Mouse (Mus musculus) neural tube, embryonic 12.5 days (tissue): ENCODE results near the gene Cabp4. TPM values are rescaled to one million over a fixed set of nuclear protein-coding genes. Genes with fewer than 3 reads are reported as not detected.

Experiments used
- ATAC-seq: fragments of 200-750 bp; cut with Nextera tagmentation; 2 replicates; pipeline ENCODE4 v1.8.0; 2017; ENCODE audit warnings: low read depth, mild to moderate bottlenecking, moderate TSS enrichment, moderate library complexity; ENCODE audit not compliant: low FRiP score
- H3K27ac ChIP-seq: fragments of 300-500 bp; sonication (generic); 2 replicates; pipeline ENCODE4 v1.5.1; 2016
- H3K27me3 ChIP-seq: fragments of 300-500 bp; sonication (generic); replicated peaks from 2 replicates; pipeline ENCODE4 v1.6.1; 2016; ENCODE audit warnings: mild to moderate bottlenecking
- H3K36me3 ChIP-seq: fragments of 300-500 bp; sonication (generic); 2 replicates; pipeline ENCODE4 v1.6.1; 2016; ENCODE audit warnings: mild to moderate bottlenecking
- H3K4me1 ChIP-seq: fragments of 300-500 bp; sonication (generic); 2 replicates; pipeline ENCODE4 v1.6.1; 2016
- H3K4me2 ChIP-seq: fragments of 300-500 bp; sonication (generic); replicated peaks from 2 replicates; pipeline ENCODE4 v1.6.1; 2016; ENCODE audit warnings: mild to moderate bottlenecking
- H3K4me3 ChIP-seq: fragments of 300-500 bp; sonication (generic); 2 replicates; pipeline ENCODE4 v1.5.1; 2016
- H3K9ac ChIP-seq: fragments of 300-500 bp; sonication (generic); 2 replicates; pipeline ENCODE4 v1.6.1; 2016; ENCODE audit warnings: mild to moderate bottlenecking
- H3K9me3 ChIP-seq: fragments of 300-500 bp; sonication (generic); 2 replicates; pipeline ENCODE4 v1.6.1; 2016; ENCODE audit warnings: mild to moderate bottlenecking
- WGBS: fragments of 180-500 bp; shearing (Covaris S2); methylation state at CpG from one replicate; pipeline ENCODE4 v1.1.7; 2016; 5-methylcytosine and 5-hydroxymethylcytosine counted together
- polyA plus RNA-seq: library from polyadenylated mRNA; unstranded; fragments of >200 nt; fragmentation: Nextera tagmentation; extraction: Ambion mirVana; gene quantifications from 2 replicates; pipeline ENCODE4 v1.2.1, GENCODE M21; 2016

Cabp4 gene
- polyA plus RNA-seq, 1 experiment from 2014 or later, result 0.13 TPM

DNA sequence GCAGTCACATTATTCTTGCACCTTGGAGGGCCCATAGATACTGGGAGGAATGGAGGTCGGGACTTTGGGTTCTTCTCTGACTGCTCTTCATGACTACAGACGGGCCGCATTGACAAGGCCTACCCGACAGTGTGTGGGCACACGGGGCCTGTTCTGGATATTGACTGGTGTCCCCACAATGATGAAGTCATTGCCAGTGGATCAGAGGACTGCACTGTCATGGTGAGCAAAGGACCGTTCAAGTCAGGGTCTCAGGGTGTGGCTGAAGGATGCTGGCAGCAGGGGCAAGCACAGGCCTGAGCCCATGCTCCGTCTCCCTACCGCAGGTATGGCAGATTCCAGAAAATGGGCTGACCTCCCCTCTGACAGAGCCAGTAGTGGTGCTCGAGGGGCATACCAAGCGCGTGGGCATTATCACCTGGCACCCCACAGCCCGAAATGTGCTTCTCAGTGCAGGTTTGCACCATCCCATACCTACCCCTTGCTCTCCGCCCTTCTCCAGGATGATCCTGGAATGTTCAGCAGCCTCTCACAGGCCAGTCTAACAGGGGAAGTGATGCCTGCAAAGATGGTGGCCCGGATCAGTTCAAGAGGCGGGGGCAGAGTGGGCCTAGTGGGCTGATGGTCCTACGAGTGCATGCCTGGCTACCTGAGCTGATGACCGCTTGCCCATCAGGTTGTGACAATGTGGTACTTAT is 6.1 kb upstream of the Cabp4 start:
- Histone ChIP-seq H3K4me1 (peaks cover 17% of the 10 kb centered on the region), H3K9me3 (no peaks in the 10 kb centered on the region), H3K36me3 (peaks cover 41% of the 10 kb centered on the region), H3K27me3 (no peaks in the 10 kb centered on the region), H3K27ac (no peak overlapping the region), H3K4me2 (peak overlapping the region; percentile 72), H3K4me3 (peak overlapping the region; percentile 78; the same call in 1 of the 2 replicates), H3K9ac (no peak overlapping the region)
- WGBS, result 93% methylated on average over 17 of the region's 17 CpGs
- ATAC-seq, result no peak

GRCm38 (mm10) chr19:4149283-4149682 is 5.5 kb upstream of the Cabp4 start:
- peak overlapping the region; percentile 78 for H3K4me3 ChIP-seq
- H3K9me3 ChIP-seq, result no peaks in the 10 kb centered on the region
- H3K9ac ChIP-seq, result peak overlapping the region; percentile 83
- no peaks in the 10 kb centered on the region for H3K27me3 ChIP-seq
- H3K27ac ChIP-seq, result no peak overlapping the region
- ATAC-seq, result no peak
- peaks cover 17% of the 10 kb centered on the region for H3K4me1 ChIP-seq
- WGBS, result 89% methylated on average over 11 of the region's 11 CpGs
- H3K4me2 ChIP-seq, result peak overlapping the region; percentile 72
- H3K36me3 ChIP-seq, result peaks cover 41% of the 10 kb centered on the region

- 5% methylated on average over 8 of the region's 8 CpGs for WGBS
- peak overlapping the region; percentile 78 for H3K4me3 ChIP-seq
- ATAC-seq, result peak; percentile 33
Observed at GRCm38 (mm10) chr19:4148819-4149218, 5.0 kb upstream of the Cabp4 start.

GRCm38 (mm10) chr19:4148491-4148806 is 4.6 kb upstream of the Cabp4 start, which contains the start of gene Coro1b:
Gene Coro1b, plus strand, starts transcription at chr19:4148619.
- H3K27ac ChIP-seq, result no peak within 1 kb of the TSS
- H3K9ac ChIP-seq, result peak within 1 kb of the TSS; percentile 83
- peak; percentile 94 for ATAC-seq

More at GRCm38 (mm10) chr19:4148819-4149218, 5.0 kb upstream of the Cabp4 start:
- no peak overlapping the region for H3K27ac ChIP-seq
- no peaks in the 10 kb centered on the region for H3K9me3 ChIP-seq
- H3K4me2 ChIP-seq, result peak overlapping the region; percentile 72
- H3K9ac ChIP-seq, result peak overlapping the region; percentile 83
- H3K4me1 ChIP-seq, result peaks cover 17% of the 10 kb centered on the region
- H3K27me3 ChIP-seq, result no peaks in the 10 kb centered on the region
- peaks cover 39% of the 10 kb centered on the region for H3K36me3 ChIP-seq

GRCm38 (mm10) chr19:4147782-4148490 is 4.1 kb upstream of the Cabp4 start:
- Histone ChIP-seq H3K27me3 (no peaks in the 10 kb centered on the region), H3K4me3 (peak overlapping the region; percentile 78), H3K27ac (no peak overlapping the region), H3K4me1 (peaks cover 17% of the 10 kb centered on the region), H3K36me3 (peaks cover 31% of the 10 kb centered on the region), H3K4me2 (peak overlapping the region; percentile 72), H3K9me3 (no peaks in the 10 kb centered on the region), H3K9ac (no peak overlapping the region)
- WGBS, result 37% methylated on average over 9 of the region's 9 CpGs
- peak; percentile 8; the same call in 1 of the 2 replicates for ATAC-seq

More at GRCm38 (mm10) chr19:4148491-4148806, 4.6 kb upstream of the Cabp4 start, which contains the start of gene Coro1b:
- Histone ChIP-seq H3K27me3 (no peaks in the 10 kb centered on the region), H3K4me2 (peak within 1 kb of the TSS; percentile 72), H3K4me1 (peaks cover 17% of the 10 kb centered on the region), H3K4me3 (peak within 1 kb of the TSS; percentile 78), H3K9me3 (no peaks in the 10 kb centered on the region), H3K36me3 (peaks cover 35% of the 10 kb centered on the region)
- under 1% methylated on average over 33 of the region's 33 CpGs for WGBS

- no peak overlapping the region for H3K9ac ChIP-seq
- ATAC-seq, result no peak
- WGBS, result 61% methylated on average over 3 of the region's 3 CpGs
Observed at GRCm38 (mm10) chr19:4147022-4147405, 3.2 kb upstream of the Cabp4 start.

DNA sequence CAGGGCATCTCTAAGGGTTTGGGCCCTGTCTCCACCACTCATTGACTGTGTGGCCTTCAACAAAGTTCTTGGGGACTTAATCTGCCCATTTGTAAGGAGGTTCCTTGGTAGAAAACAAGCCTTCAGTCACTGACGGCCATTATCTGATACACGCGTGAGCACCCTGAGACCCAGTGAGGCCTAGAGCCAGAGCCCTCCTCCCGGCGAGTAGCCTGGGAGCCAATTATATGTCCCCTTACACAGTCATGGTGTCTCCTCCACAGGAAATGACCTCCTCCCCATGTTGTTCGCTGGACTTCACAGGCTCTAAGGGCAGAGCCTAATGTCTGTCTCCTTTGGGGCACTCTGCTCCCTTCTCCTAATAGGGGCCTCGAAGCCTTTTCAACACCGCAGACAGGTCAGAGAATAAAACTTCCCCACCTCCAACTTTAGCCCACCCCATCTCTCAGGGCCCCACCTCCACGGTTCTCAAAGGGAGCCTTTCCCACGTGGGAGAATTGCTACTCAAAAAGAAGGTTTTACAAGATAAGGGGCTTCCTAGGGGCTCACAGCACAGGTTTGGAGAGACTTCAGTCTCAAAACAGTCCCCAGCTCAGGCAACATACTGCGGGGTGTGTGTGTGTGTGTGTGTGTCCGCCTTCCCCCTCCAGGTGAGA is 2.7 kb upstream of the Cabp4 start:
- 65% methylated on average over 12 of the region's 12 CpGs for WGBS
- H3K4me3 ChIP-seq, result no peak overlapping the region
- H3K27ac ChIP-seq, result no peak overlapping the region
- H3K36me3 ChIP-seq, result peaks cover 16% of the 10 kb centered on the region
- no peaks in the 10 kb centered on the region for H3K9me3 ChIP-seq
- no peak overlapping the region for H3K4me2 ChIP-seq
- peaks cover 17% of the 10 kb centered on the region for H3K4me1 ChIP-seq
- no peak for ATAC-seq
- no peaks in the 10 kb centered on the region for H3K27me3 ChIP-seq
- H3K9ac ChIP-seq, result no peak overlapping the region

More at GRCm38 (mm10) chr19:4147022-4147405, 3.2 kb upstream of the Cabp4 start:
- Histone ChIP-seq H3K27me3 (no peaks in the 10 kb centered on the region), H3K4me2 (no peak overlapping the region), H3K27ac (no peak overlapping the region), H3K9me3 (no peaks in the 10 kb centered on the region), H3K4me3 (no peak overlapping the region), H3K36me3 (peaks cover 22% of the 10 kb centered on the region), H3K4me1 (peaks cover 17% of the 10 kb centered on the region)

- Histone ChIP-seq H3K4me1 (peaks cover 17% of the 10 kb centered on the region), H3K9me3 (no peaks in the 10 kb centered on the region), H3K4me2 (no peak overlapping the region), H3K27ac (no peak overlapping the region), H3K36me3 (peaks cover 11% of the 10 kb centered on the region), H3K27me3 (no peaks in the 10 kb centered on the region), H3K4me3 (no peak overlapping the region), H3K9ac (no peak overlapping the region)
- ATAC-seq, result no peak
- 89% methylated on average over 5 of the region's 5 CpGs for WGBS
Observed at GRCm38 (mm10) chr19:4145936-4146335, 2.1 kb upstream of the Cabp4 start.

GRCm38 (mm10) chr19:4144550-4145498 is 991 bp upstream of the Cabp4 start:
- Histone ChIP-seq H3K9me3 (no peaks in the 10 kb centered on the region), H3K4me2 (no peak overlapping the region), H3K9ac (no peak overlapping the region), H3K4me3 (no peak overlapping the region), H3K27ac (no peak overlapping the region), H3K27me3 (no peaks in the 10 kb centered on the region), H3K36me3 (no peaks in the 10 kb centered on the region), H3K4me1 (peaks cover 17% of the 10 kb centered on the region)
- 83% methylated on average over 16 of the region's 16 CpGs for WGBS
- ATAC-seq, result no peak

- ATAC-seq, result no peak
- 0 out of 2 replicates have a peak, but pooled peaks cover under 1% of the 10 kb centered on the region for H3K4me1 ChIP-seq
- 89% methylated on average over 18 of the region's 18 CpGs for WGBS
- no peaks in the 10 kb centered on the region for H3K27me3 ChIP-seq
- no peak overlapping the region for H3K9ac ChIP-seq
- H3K9me3 ChIP-seq, result no peaks in the 10 kb centered on the region
- H3K4me2 ChIP-seq, result no peak overlapping the region
- no peak overlapping the region for H3K27ac ChIP-seq
- H3K36me3 ChIP-seq, result no peaks in the 10 kb centered on the region
- H3K4me3 ChIP-seq, result no peak overlapping the region
Observed at GRCm38 (mm10) chr19:4142416-4143173, 1.2 kb downstream of the Cabp4 start.

- no peak overlapping the region for H3K9ac ChIP-seq
- ATAC-seq, result no peak
- no peaks in the 10 kb centered on the region for H3K4me1 ChIP-seq
- no peaks in the 10 kb centered on the region for H3K36me3 ChIP-seq
- H3K27me3 ChIP-seq, result no peaks in the 10 kb centered on the region
- H3K9me3 ChIP-seq, result no peaks in the 10 kb centered on the region
- no peak overlapping the region for H3K27ac ChIP-seq
- 82% methylated on average over 6 of the region's 6 CpGs for whole genome bisulfite sequencing
- no peak overlapping the region for H3K4me3 ChIP-seq
- no peak overlapping the region for H3K4me2 ChIP-seq
Observed at GRCm38 (mm10) chr19:4140147-4140546, 3.7 kb downstream of the Cabp4 start.
